Mouse (Mus musculus) retina, adult 2 months (tissue): ENCODE results near the gene Neu1.
"Not testable (repeated sequence)": the region's sequence is repeated elsewhere in the genome, so short reads cannot be mapped to it uniquely, and the experiment has no call there.

ENCODE experiments used
- DNase-seq: peaks from one replicate; pipeline ENCODE4 v3.0.0-alpha.2; 2012; ENCODE audit warnings: low read depth, low spot score

The Neu1 gene

DNA sequence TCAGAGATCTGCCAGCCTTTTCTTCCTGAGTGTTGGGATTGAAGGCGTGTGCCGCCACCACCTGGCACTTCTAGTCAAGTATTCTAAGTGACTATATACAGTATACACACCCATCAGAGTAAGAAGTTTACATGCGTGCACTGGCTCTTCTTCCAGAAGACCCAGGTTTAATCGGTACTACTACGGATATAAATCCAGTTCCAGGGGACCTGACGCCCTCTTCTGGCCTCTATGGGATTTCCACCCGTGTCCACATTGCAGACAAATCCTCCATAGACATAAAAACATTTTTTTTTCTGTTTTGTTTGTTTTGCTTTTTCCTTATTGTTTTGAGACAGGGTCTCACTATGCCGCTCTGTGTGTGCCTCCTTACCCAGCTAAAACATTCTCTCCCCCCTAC, 16.6 kb downstream of the Neu1 start:
- DNase-seq: no peak

GRCm38 (mm10) chr17:34948721-34949552, 17.9 kb downstream of the Neu1 start:
- not testable (repeated sequence) for DNase-seq

- DNase-seq: no peak
Measured at GRCm38 (mm10) chr17:34949553-34949969, 18.5 kb downstream of the Neu1 start.

DNA sequence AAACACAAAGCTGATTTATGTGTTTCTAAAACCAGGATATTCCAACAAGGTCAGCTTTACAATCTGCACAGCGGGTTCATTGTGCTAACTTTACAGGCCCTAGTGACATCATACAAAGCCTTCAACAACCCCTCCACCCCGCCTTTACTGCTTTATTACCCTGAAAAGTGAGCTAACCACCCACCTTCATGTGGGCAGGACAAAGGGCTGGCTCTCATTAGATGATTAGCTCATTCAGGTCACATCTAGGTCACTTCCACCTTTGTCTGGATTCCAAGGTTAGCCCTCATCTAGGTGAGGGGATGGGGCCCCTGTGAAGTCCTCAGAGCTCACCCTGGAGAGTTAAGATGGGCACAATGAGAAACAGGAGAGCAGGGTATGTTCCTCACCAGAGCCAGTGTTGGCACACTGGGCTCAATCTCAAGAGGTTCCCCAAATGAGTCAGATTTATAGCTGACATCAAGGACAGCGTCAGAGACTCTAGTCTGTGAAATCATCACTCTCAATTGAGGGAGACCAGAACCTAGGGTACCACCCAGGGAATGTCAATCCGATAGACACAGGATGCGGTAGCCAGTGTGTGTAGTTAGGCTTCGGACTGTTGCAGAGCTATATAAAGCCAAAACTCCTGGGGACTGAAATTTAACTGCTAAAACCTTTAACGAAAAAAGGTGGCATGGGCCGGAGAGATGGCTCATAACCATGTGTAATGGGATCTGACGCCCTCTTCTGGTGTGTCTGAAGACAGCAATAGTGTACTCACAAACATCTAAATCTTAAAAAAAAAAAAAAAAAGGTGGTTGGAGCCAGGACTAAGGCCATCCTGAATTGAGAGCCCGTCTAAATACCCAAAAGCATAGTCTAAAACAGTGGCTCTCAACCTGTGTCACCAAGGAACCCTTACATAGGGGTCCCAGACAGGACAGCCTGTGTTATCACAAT, 19.7 kb downstream of the Neu1 start:
- no peak for DNase-seq

- no peak for DNase-seq
Measured at GRCm38 (mm10) chr17:34951636-34952377, 20.8 kb downstream of the Neu1 start.

- DNase-seq: peak; percentile 77
Measured at GRCm38 (mm10) chr17:34952378-34953040, 21.5 kb downstream of the Neu1 start.

DNA sequence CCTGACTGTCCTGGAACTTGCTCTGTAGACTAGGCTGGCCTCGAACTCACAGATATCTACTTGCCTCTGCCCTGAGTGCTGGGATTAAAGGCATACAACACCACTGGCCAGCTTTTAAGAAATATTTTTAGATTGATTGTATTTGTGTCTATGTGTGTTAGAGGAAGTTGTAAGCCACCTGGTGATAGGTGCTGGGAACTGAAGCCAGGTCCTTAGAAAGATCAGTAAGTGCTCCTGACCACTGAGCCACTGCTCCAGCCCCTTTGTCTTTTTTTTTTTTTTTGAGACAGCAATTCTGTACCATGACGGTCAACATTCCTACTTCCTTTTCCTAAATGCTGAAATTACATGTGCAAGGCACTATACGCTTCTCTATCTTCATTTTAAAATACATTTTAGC, 22.2 kb downstream of the Neu1 start:
- no peak for DNase-seq

GRCm38 (mm10) chr17:34953904-34954303, 22.9 kb downstream of the Neu1 start:
- DNase-seq: no peak

GRCm38 (mm10) chr17:34954831-34955230, 23.8 kb downstream of the Neu1 start:
- no peak for DNase-seq

GRCm38 (mm10) chr17:34955884-34956283, 24.8 kb downstream of the Neu1 start:
- DNase-seq: no peak

DNA sequence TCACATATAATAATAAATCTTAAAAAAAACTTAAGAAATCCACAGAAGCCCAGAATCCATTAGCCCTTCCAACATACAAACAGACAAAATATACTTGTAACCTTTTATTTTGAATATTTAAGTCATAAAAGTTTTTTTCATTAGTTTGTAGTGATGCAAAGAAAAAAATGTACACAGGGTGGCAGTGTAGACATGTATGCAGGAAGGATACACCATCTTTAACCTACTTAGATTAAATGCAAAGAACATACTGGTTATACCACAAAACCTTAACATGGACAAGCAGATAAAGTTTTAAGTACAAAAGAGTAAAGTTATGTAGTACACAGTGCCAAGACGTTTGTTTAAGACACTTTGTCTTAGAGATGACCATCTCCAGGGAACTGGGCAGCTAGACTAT, 25.3 kb downstream of the Neu1 start:
- DNase-seq: no peak

DNA sequence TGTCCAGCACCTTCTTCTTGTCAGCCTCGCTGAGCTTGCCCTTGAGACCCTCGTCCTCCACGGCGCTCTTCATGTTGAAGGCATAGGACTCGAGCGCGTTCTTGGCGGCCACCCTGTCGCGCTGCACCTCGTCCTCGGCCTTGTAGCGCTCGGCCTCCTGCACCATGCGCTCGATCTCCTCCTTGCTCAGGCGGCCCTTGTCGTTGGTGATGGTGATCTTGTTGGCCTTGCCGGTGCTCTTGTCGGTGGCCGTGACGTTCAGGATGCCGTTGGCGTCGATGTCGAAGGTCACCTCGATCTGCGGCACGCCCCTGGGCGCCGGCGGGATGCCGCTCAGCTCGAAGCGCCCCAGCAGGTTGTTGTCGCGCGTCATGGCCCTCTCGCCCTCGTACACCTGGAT, 26.2 kb downstream of the Neu1 start:
- not testable (repeated sequence) for DNase-seq

DNA sequence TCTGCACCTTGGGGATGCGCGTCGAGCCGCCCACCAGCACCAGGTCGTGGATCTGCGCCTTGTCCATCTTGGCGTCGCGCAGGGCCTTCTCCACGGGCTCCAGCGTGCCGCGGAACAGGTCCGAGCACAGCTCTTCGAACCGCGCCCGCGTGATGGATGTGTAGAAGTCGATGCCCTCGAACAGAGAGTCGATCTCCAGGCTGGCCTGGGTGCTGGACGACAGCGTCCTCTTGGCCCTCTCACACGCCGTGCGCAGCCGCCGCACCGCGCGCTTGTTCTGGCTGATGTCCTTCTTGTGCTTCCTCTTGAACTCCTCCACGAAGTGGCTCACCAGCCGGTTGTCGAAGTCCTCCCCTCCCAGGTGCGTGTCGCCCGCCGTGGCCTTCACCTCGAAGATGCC, 26.9 kb downstream of the Neu1 start:
- not testable (repeated sequence) for DNase-seq

DNA sequence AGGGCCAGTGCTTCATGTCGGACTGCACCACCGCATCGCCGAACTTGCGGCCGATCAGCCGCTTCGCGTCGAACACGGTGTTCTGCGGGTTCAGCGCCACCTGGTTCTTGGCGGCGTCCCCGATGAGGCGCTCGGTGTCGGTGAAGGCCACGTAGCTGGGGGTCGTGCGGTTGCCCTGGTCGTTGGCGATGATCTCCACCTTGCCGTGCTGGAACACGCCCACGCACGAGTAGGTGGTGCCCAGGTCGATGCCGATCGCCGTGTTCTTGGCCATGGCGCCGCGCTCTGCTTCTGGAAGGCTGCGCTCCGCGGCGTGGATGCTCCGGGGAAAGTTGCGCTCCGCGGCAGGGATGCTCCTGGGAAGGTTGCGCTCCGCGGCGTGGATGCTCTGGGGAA, 27.7 kb downstream of the Neu1 start:
- not testable (repeated sequence) for DNase-seq

- peak; percentile 57 for DNase-seq
Measured at GRCm38 (mm10) chr17:34959130-34959778, 28.2 kb downstream of the Neu1 start, which contains the start of gene Hspa1b. Gene Hspa1b, minus strand, starts transcription at chr17:34959238.

GRCm38 (mm10) chr17:34959881-34960515, 28.9 kb downstream of the Neu1 start:
- no peak for DNase-seq

DNA sequence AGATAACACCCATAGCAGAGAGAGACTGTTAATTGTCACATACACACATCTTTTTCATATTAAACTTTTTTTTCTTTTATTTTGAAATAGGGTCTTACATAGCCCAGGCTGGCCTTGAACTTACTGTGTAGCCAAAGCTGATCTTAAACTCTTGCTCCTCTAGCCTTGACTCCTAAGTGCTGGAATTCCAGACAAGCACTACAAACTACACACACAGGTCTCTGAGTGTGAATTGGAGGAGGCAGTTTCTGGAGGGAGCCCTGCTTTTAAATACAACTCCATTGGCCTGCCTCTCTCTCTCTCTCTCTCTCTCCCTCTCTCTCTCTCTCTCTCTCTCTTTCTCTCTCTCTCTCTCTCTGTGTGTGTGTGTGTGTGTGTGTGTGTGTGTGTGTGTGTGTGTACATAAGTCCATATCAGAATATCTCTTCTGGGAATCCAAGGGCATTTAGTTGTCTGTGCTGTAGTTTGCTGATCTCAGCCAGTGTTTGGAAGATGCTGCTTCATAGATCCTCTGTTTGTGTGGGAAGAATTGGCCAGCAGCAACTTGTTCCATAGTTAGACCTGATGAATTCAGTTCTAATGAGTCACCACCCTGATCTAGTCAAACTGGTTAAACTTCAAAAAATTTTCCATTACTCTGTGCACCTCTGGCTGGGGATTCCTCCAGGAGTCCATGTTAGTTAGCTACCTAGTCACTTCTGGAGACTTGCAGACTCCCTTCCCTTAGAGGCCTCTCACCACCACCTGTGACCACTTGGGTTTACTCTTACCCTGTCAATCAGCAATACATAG, 29.8 kb downstream of the Neu1 start:
- DNase-seq: no peak

- DNase-seq: no peak
Measured at GRCm38 (mm10) chr17:34962125-34962524, 31.1 kb downstream of the Neu1 start.

GRCm38 (mm10) chr17:34962841-34963240, 31.8 kb downstream of the Neu1 start:
- DNase-seq: no peak
